Mouse (Mus musculus) forebrain, postnatal 0 days (tissue): ENCODE data around the gene Olfr1218. TPM values are rescaled to one million over a fixed set of nuclear protein-coding genes. Genes with fewer than 3 reads are reported as not detected.
"Not testable (repeated sequence)": the region's sequence is repeated elsewhere in the genome, so short reads cannot be mapped to it uniquely, and the experiment has no call there.

ENCODE experiments used
- ATAC-seq: fragments of 200-750 bp; cut with Nextera tagmentation; 2 replicates; pipeline ENCODE4 v1.8.0; 2017; ENCODE audit warnings: mild to moderate bottlenecking, moderate library complexity
- DNase-seq: peaks from one replicate; pipeline ENCODE4 v3.0.0-alpha.2; 2015
- H3K27ac ChIP-seq: fragments of 300-500 bp; sonication (generic); 2 replicates; pipeline ENCODE4 v1.5.1; 2014; ENCODE audit warnings: low read depth, mild to moderate bottlenecking, antibody characterized with exemption, low read length, moderate library complexity, mixed read lengths
- H3K27me3 ChIP-seq: fragments of 300-500 bp; sonication (generic); 2 replicates; pipeline ENCODE4 v1.6.1; 2014; ENCODE audit warnings: mild to moderate bottlenecking, low read length, mixed read lengths; ENCODE audit not compliant: insufficient read depth
- H3K36me3 ChIP-seq: fragments of 300-500 bp; sonication (generic); 2 replicates; pipeline ENCODE4 v1.6.1; 2014; ENCODE audit warnings: mild to moderate bottlenecking, moderate library complexity; ENCODE audit not compliant: insufficient read depth
- H3K4me1 ChIP-seq: fragments of 300-500 bp; sonication (generic); 2 replicates; pipeline ENCODE4 v1.6.1; 2014; ENCODE audit warnings: antibody characterized with exemption; ENCODE audit not compliant: insufficient read depth
- H3K4me2 ChIP-seq: fragments of 300-500 bp; sonication (generic); 2 replicates; pipeline ENCODE4 v1.6.1; 2014; ENCODE audit warnings: low read depth, mild to moderate bottlenecking, moderate library complexity
- H3K4me3 ChIP-seq: fragments of 300-500 bp; sonication (generic); 2 replicates; pipeline ENCODE4 v1.5.1; 2014; ENCODE audit warnings: low read depth, low read length, mixed read lengths
- H3K9ac ChIP-seq: fragments of 300-500 bp; sonication (generic); 2 replicates; pipeline ENCODE4 v1.6.1; 2014; ENCODE audit warnings: mild to moderate bottlenecking
- H3K9me3 ChIP-seq: fragments of 300-500 bp; sonication (generic); 2 replicates; pipeline ENCODE4 v1.6.1; 2016; ENCODE audit warnings: low read length
- CTCF ChIP-seq: sonication (generic); IDR thresholded peaks from 2 replicates; pipeline ENCODE4 v1.5.1; 2016; ENCODE audit warnings: antibody characterized with exemption, control low read depth, low read depth
- WGBS: fragments of 180-500 bp; shearing (Covaris S2); extraction: QIAGEN DNeasy Blood & Tissue Kit; methylation state at CpG from one replicate; pipeline ENCODE4 v1.1.7; 2014; 5-methylcytosine and 5-hydroxymethylcytosine counted together
- polyA plus RNA-seq: library from polyadenylated mRNA; unstranded; fragments of >200 nt; fragmentation: Nextera tagmentation; extraction: Ambion mirVana; gene quantifications from 2 replicates; pipeline ENCODE4 v1.2.1, GENCODE M21; 2015
- total RNA-seq: library from RNA; depleted of rRNA; stranded (reverse); fragments of >200 nt; gene quantifications from 2 replicates; pipeline ENCODE4 v1.2.3, GENCODE M21; 2014; rRNA removed

Olfr1218 gene
- not detected in 2 replicates for total RNA-seq
- polyA plus RNA-seq = not detected in 2 replicates

DNA sequence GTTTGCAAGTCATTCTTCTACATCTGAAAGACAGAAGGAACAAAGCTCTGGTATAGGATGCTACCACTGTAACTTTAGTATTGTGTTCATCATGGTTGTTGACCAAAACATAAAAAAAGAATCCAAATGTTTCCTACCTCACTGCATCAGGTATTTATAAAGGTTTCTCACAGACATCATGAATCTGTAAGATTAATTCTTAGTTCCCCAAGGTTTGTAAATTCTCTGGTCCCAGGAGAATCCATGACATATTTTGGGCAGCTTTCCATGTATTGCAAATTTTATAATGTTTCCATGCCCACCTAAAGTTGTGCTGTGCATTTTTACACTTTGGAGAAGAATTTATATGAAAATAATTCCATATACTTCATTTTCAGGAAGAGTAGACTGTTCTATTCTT lies at the start of gene Olfr1218:
TSS of gene Olfr1218 (minus strand) at position 101 of the 400 bp plus-strand sequence.
- Histone ChIP-seq H3K9me3 (no peaks in the 10 kb centered on the region), H3K27me3 (no peaks in the 10 kb centered on the region), H3K27ac (no peak within 1 kb of the TSS), H3K4me3 (no peak within 1 kb of the TSS), H3K36me3 (no peaks in the 10 kb centered on the region), H3K4me2 (no peak within 1 kb of the TSS), H3K9ac (no peak within 1 kb of the TSS), H3K4me1 (no peaks in the 10 kb centered on the region)
- DNase-seq (no peak), ATAC-seq (no peak)
- TF ChIP-seq CTCF = no peak

- Histone ChIP-seq H3K27ac (no peak within 1 kb of the TSS), H3K4me2 (no peak within 1 kb of the TSS), H3K4me3 (no peak within 1 kb of the TSS), H3K9me3 (no peaks in the 10 kb centered on the region), H3K4me1 (no peaks in the 10 kb centered on the region), H3K36me3 (no peaks in the 10 kb centered on the region), H3K9ac (no peak within 1 kb of the TSS), H3K27me3 (no peaks in the 10 kb centered on the region)
- TF ChIP-seq CTCF = no peak
- ATAC-seq (no peak), DNase-seq (no peak)
- WGBS = 74% methylated on average over 3 of the region's 3 CpGs
These were observed 45.7 kb upstream of the Olfr1218 start, which contains the start of gene Olfr1220 for GRCm38 (mm10) chr2:89106735-89107134. Olfr1220 (minus strand) TSS chr2:89106835.

DNA sequence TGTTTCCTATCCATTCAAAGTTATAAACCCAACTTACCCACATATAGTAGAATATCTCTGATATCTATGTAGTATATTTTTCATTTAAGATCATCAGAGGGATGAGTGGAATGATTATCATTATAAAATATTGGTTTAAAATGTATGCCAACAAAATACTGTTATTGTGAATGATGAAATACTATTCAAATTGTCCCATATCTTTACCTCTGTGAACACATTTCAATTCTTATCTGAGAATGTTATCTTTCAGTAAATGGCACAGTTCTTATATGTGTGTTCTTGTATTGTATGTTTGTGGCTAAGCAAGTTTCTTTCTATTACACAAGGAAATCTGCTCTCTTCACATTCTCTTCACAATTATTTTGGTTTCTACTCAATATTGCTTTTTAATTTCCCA lies 44.7 kb upstream of the Olfr1218 start:
- Histone ChIP-seq H3K4me1 (no peaks in the 10 kb centered on the region), H3K27me3 (no peaks in the 10 kb centered on the region), H3K9me3 (no peaks in the 10 kb centered on the region), H3K4me2 (no peak overlapping the region), H3K36me3 (no peaks in the 10 kb centered on the region), H3K27ac (no peak overlapping the region), H3K9ac (no peak overlapping the region), H3K4me3 (no peak overlapping the region)
- DNase-seq (no peak), ATAC-seq (no peak)
- no peak for TF ChIP-seq CTCF

- no peaks in the 10 kb centered on the region for H3K9me3 ChIP-seq
- H3K4me1 ChIP-seq = no peaks in the 10 kb centered on the region
- 100% methylated on average over 1 of the region's 1 CpGs for WGBS
- no peak overlapping the region for H3K27ac ChIP-seq
- DNase-seq (no peak), ATAC-seq (no peak)
- H3K27me3 ChIP-seq = no peaks in the 10 kb centered on the region
- no peaks in the 10 kb centered on the region for H3K36me3 ChIP-seq
- H3K4me2 ChIP-seq = no peak overlapping the region
- no peak overlapping the region for H3K9ac ChIP-seq
- no peak overlapping the region for H3K4me3 ChIP-seq
- TF ChIP-seq CTCF = no peak
These were observed 32.9 kb upstream of the Olfr1218 start for GRCm38 (mm10) chr2:89093848-89094247.

- H3K4me1 ChIP-seq = no peaks in the 10 kb centered on the region
- H3K4me2 ChIP-seq = no peak within 1 kb of the TSS
- TF ChIP-seq CTCF = no peak
- no peaks in the 10 kb centered on the region for H3K27me3 ChIP-seq
- 57% methylated on average over 1 of the region's 1 CpGs for WGBS
- no peak for DNase-seq
- no peak within 1 kb of the TSS for H3K4me3 ChIP-seq
- no peaks in the 10 kb centered on the region for H3K9me3 ChIP-seq
- H3K36me3 ChIP-seq = no peaks in the 10 kb centered on the region
- no peak within 1 kb of the TSS for H3K9ac ChIP-seq
- no peak within 1 kb of the TSS for H3K27ac ChIP-seq
- no peak for ATAC-seq
These were observed 22.4 kb upstream of the Olfr1218 start, which contains the start of gene Olfr1219 for GRCm38 (mm10) chr2:89083413-89083812. Olfr1219 (minus strand) TSS chr2:89083513.

DNA sequence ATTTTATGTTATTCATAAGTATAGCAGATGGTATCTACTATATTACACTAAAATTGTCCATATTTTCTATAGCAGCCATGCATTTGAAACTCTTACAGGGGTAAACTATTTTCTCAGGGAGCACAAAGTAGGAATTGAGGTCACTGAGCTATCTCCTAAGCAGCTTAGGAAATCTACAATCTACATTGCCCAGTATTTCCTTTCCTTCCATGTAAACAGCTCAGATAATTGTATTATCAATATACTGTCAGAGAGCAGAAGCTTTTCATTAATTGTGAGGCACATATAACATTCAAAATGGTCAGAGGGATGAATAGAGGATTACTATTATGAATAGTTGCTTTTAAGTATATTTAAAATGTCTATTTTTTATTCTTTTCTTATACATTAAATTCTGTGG lies 20.5 kb upstream of the Olfr1218 start:
- no peak overlapping the region for H3K9ac ChIP-seq
- TF ChIP-seq CTCF = no peak
- H3K27ac ChIP-seq = no peak overlapping the region
- no peaks in the 10 kb centered on the region for H3K36me3 ChIP-seq
- H3K9me3 ChIP-seq = no peaks in the 10 kb centered on the region
- no peak overlapping the region for H3K4me3 ChIP-seq
- DNase-seq (no peak), ATAC-seq (no peak)
- H3K4me1 ChIP-seq = no peaks in the 10 kb centered on the region
- no peaks in the 10 kb centered on the region for H3K27me3 ChIP-seq
- H3K4me2 ChIP-seq = no peak overlapping the region

DNA sequence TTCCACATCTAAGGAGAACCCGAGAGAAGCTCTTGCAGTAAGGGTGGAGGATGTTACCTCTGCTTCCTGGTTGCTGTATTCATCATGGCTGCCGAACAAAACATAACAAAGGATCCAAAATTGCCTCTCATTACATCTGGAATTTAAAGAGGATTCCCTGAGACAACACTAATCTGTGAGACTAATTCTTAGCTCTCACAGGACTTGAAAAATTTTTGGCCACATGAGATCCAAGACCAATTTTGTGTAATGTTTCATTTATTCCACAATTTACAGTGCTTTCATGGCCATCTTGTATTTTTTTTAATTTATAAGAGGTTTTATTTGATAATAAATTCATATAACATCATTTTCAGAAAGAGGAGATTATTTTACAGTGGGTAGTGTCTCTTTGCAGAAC lies 29.0 kb downstream of the Olfr1218 start, which contains the start of gene Olfr1217:
TSS of gene Olfr1217 (minus strand) at position 101 of the 400 bp plus-strand sequence.
- Histone ChIP-seq H3K36me3 (no peaks in the 10 kb centered on the region), H3K4me3 (no peak within 1 kb of the TSS), H3K4me1 (no peaks in the 10 kb centered on the region), H3K9me3 (no peaks in the 10 kb centered on the region), H3K9ac (no peak within 1 kb of the TSS), H3K27ac (no peak within 1 kb of the TSS), H3K27me3 (no peaks in the 10 kb centered on the region), H3K4me2 (no peak within 1 kb of the TSS)
- no peak for TF ChIP-seq CTCF
- no peak for ATAC-seq
- no peak for DNase-seq
- 63% methylated on average over 2 of the region's 2 CpGs for whole genome bisulfite sequencing

- H3K36me3 ChIP-seq, H3K4me2 ChIP-seq, ATAC-seq, DNase-seq, H3K4me1 ChIP-seq, H3K27ac ChIP-seq, H3K27me3 ChIP-seq, H3K9ac ChIP-seq, H3K9me3 ChIP-seq, H3K4me3 ChIP-seq: not testable (repeated sequence)
- 77% methylated on average over 3 of the region's 3 CpGs for WGBS
These were observed 39.6 kb downstream of the Olfr1218 start for GRCm38 (mm10) chr2:89021436-89021835.
